27 mouse cellular contexts compared by ENCODE assay signal in genomic region chr19:7566826-7567225, GRCm38 (mm10). TPM values are rescaled to one million over a fixed set of nuclear protein-coding genes. Genes with fewer than 3 reads are reported as not detected.
A peak's percentile ranks its signal among the peaks of the same experiment; 100 is the strongest.
DNase-seq lines count a peak whose midpoint lies in the region; ATAC-seq and TF ChIP-seq lines count a peak whose summit lies in the region.
"Had no signal": no experiment of that assay in that cellular context is flagged by ENCODE, and none has a peak within 500 bp of the region (broad histone marks: within the 10 kb centered on the region; RNA-seq: fewer than 3 reads in every experiment).

No protein-coding gene starts in this region.

- intact Hi-C loops in left cerebral cortex, postnatal 25 days (cut with DNase I), result no loop called here
- intact Hi-C loops in left cerebral cortex, postnatal 4 days (cut with DNase I), result no loop called here

- H3K9ac ChIP-seq in liver, postnatal 0 days (replicated peaks), result no peak overlapping the region
- no peak overlapping the region for H3K9ac ChIP-seq in forebrain, embryonic 14.5 days (ENCODE audit: low read length)
- H3K9ac ChIP-seq: embryonic facial prominence, embryonic 15.5 days; limb, embryonic 15.5 days; midbrain, embryonic 15.5 days had no signal

- H3K27me3 ChIP-seq in liver, postnatal 0 days (ENCODE audit: insufficient read depth, low read length), result no peaks in the 10 kb centered on the region
- no peaks in the 10 kb centered on the region for H3K27me3 ChIP-seq in forebrain, embryonic 14.5 days (replicated peaks; ENCODE audit: control insufficient read depth, insufficient read depth, low read length)
- H3K27me3 ChIP-seq: embryonic facial prominence, embryonic 15.5 days; limb, embryonic 15.5 days; megakaryocyte, embryonic 14.5 days; midbrain, embryonic 15.5 days had no signal

- TF ChIP-seq CTCF in liver, postnatal 0 days (IDR thresholded peaks at IDR 0.05; ENCODE audit: low read depth), result no peak

- peak; percentile 59 for ATAC-seq in frontal cortex, adult (ENCODE audit: low TSS enrichment)
- no peak for ATAC-seq in liver, postnatal 0 days
- no peak for ATAC-seq in granulocyte monocyte progenitor cell, adult 5-6 weeks (replicated peaks; ENCODE audit: poor library complexity, severe bottlenecking)
- no peak for ATAC-seq in forebrain, embryonic 14.5 days
- ATAC-seq: hindbrain, embryonic 16.5 days; intestine, postnatal 0 days; midbrain, embryonic 15.5 days had no signal

- no peak overlapping the region for H3K4me3 ChIP-seq in liver, postnatal 0 days (ENCODE audit: low read depth, low read length)
- H3K4me3 ChIP-seq in forebrain, embryonic 14.5 days (ENCODE audit: low read depth, low read length), result no peak overlapping the region
- H3K4me3 ChIP-seq: embryonic facial prominence, embryonic 15.5 days; forebrain, embryonic 10.5 days; limb, embryonic 15.5 days; megakaryocyte, embryonic 14.5 days; midbrain, embryonic 15.5 days had no signal

- no peak for DNase-seq in frontal cortex, postnatal 10 days (ENCODE audit: low spot score in 2 of 2)
- peak; percentile 32 to 62 for DNase-seq in left cerebral cortex, postnatal 25 days (ENCODE audit: low spot score in 2 of 2)
- DNase-seq in left cerebral cortex, postnatal 4 days, result no peak
- DNase-seq in layer of hippocampus, adult 9-10 months (ENCODE audit: low spot score), result peak; percentile 47
- DNase-seq in liver, postnatal 0 days, result no peak
- no peak for DNase-seq in forebrain, embryonic 14.5 days (ENCODE audit: low spot score)
- DNase-seq: adrenal gland, adult 2 months; cerebellum, adult 11-12 months; heart, postnatal 14 days; lung, postnatal 14 days; spleen, adult 18-20 months had no signal

- H3K4me2 ChIP-seq in liver, postnatal 0 days (ENCODE audit: low read depth, low read length), result no peak overlapping the region
- H3K4me2 ChIP-seq in forebrain, embryonic 14.5 days (ENCODE audit: low read length), result no peak overlapping the region
- H3K4me2 ChIP-seq: embryonic facial prominence, embryonic 15.5 days; limb, embryonic 15.5 days; midbrain, embryonic 15.5 days had no signal

- no peaks in the 10 kb centered on the region for H3K9me3 ChIP-seq in liver, postnatal 0 days (ENCODE audit: low read length)
- H3K9me3 ChIP-seq in forebrain, embryonic 14.5 days (replicated peaks; ENCODE audit: control insufficient read depth, low read length), result no peaks in the 10 kb centered on the region
- H3K9me3 ChIP-seq: embryonic facial prominence, embryonic 15.5 days; forebrain, embryonic 10.5 days; limb, embryonic 15.5 days; megakaryocyte, embryonic 14.5 days; midbrain, embryonic 15.5 days had no signal

- H3K27ac ChIP-seq in liver, postnatal 0 days (ENCODE audit: low read depth), result no peak overlapping the region
- H3K27ac ChIP-seq in forebrain, embryonic 14.5 days (ENCODE audit: low read depth, low read length), result no peak overlapping the region
- H3K27ac ChIP-seq: embryonic facial prominence, embryonic 15.5 days; limb, embryonic 15.5 days; midbrain, embryonic 15.5 days had no signal

- no peaks in the 10 kb centered on the region for H3K36me3 ChIP-seq in liver, postnatal 0 days (replicated peaks; ENCODE audit: insufficient read depth, low read length)
- H3K36me3 ChIP-seq in forebrain, embryonic 14.5 days (ENCODE audit: control insufficient read depth, insufficient read depth, low read length), result no peaks in the 10 kb centered on the region
- H3K36me3 ChIP-seq: embryonic facial prominence, embryonic 15.5 days; forebrain, embryonic 10.5 days; limb, embryonic 15.5 days; midbrain, embryonic 15.5 days had no signal

- 79% methylated on average over 3 of the region's 3 CpGs for WGBS in liver, postnatal 0 days (ENCODE audit: insufficient replicate concordance)
- WGBS in forebrain, embryonic 14.5 days, result 64% methylated on average over 3 of the region's 3 CpGs

- H3K4me1 ChIP-seq in liver, postnatal 0 days (ENCODE audit: insufficient read depth), result no peaks in the 10 kb centered on the region
- no peaks in the 10 kb centered on the region for H3K4me1 ChIP-seq in forebrain, embryonic 14.5 days (ENCODE audit: control insufficient read depth, insufficient read depth, low read length)
- H3K4me1 ChIP-seq: midbrain, embryonic 15.5 days had no signal

- TF ChIP-seq EP300 in liver, postnatal 0 days (IDR thresholded peaks at IDR 0.05; ENCODE audit: low read depth), result no peak

RNA-seq across cellular contexts. Expression of gene Pla2g16, which starts 9.6 kb away (rescaled TPM):
- 10 to 100 TPM; 21.5 to 21.7 TPM for total RNA-seq in left cerebral cortex, postnatal 25 days (2021)
- 1 to 10 TPM; 5.5 to 5.6 TPM for total RNA-seq in left cerebral cortex, postnatal 4 days (2021)
- polyA plus RNA-seq in liver, postnatal 0 days (2015; fragmentation: Nextera tagmentation; extraction: Ambion mirVana), result 16.0 and 18.0 TPM in 2 replicates
- 5.9 and 6.4 TPM in 2 replicates for total RNA-seq in granulocyte monocyte progenitor cell, adult 5-6 weeks (2014; fragmentation: Nextera tagmentation)
- 8.4 and 9.1 TPM in 2 replicates for total RNA-seq in granulocyte monocyte progenitor cell, adult 5-6 weeks (2017)
- 4.6 and 5.5 TPM in 2 replicates for polyA plus RNA-seq in forebrain, embryonic 14.5 days (2014; fragmentation: Nextera tagmentation; extraction: Ambion mirVana)

RNA-seq across cellular contexts. Expression of gene Lgals12, which starts 40.2 kb away (rescaled TPM):
- total RNA-seq in left cerebral cortex, postnatal 25 days (2021), result under 1 TPM; 0.16 to 0.64 TPM
- total RNA-seq in left cerebral cortex, postnatal 4 days (2021), result under 1 TPM; 0.38 to 0.64 TPM
- polyA plus RNA-seq in liver, postnatal 0 days (2015; fragmentation: Nextera tagmentation; extraction: Ambion mirVana), result not detected in 2 replicates
- total RNA-seq in granulocyte monocyte progenitor cell, adult 5-6 weeks (2014; fragmentation: Nextera tagmentation), result not detected in 2 replicates
- not detected in 2 replicates for total RNA-seq in granulocyte monocyte progenitor cell, adult 5-6 weeks (2017)
- 0.14 and 0.20 TPM in 2 replicates for polyA plus RNA-seq in forebrain, embryonic 14.5 days (2014; fragmentation: Nextera tagmentation; extraction: Ambion mirVana)
- total RNA-seq: MEL; neutrophil, adult 5-6 weeks had no signal

RNA-seq across cellular contexts. Expression of gene Hrasls5, which starts 45.5 kb away (rescaled TPM):
- not detected for total RNA-seq in left cerebral cortex, postnatal 25 days (2021)
- total RNA-seq in left cerebral cortex, postnatal 4 days (2021), result not detected
- not detected in 2 replicates for polyA plus RNA-seq in liver, postnatal 0 days (2015; fragmentation: Nextera tagmentation; extraction: Ambion mirVana)
- not detected in 2 replicates for total RNA-seq in granulocyte monocyte progenitor cell, adult 5-6 weeks (2014; fragmentation: Nextera tagmentation)
- not detected in 2 replicates for total RNA-seq in granulocyte monocyte progenitor cell, adult 5-6 weeks (2017)
- polyA plus RNA-seq in forebrain, embryonic 14.5 days (2014; fragmentation: Nextera tagmentation; extraction: Ambion mirVana), result not detected in 2 replicates
- total RNA-seq: gastrocnemius, adult 18-20 months; heart, postnatal 14 days; left cerebral cortex, adult 18-20 months; MEL; neutrophil, adult 5-6 weeks had no signal
- polyA plus RNA-seq: adrenal gland, adult 2 months; forebrain, embryonic 10.5 days; hindbrain, embryonic 16.5 days; intestine, postnatal 0 days; kidney, embryonic 16.5 days; limb, embryonic 15.5 days; liver, embryonic 16.5 days; midbrain, embryonic 15.5 days; stomach, embryonic 14.5 days had no signal

Comparison
In these comparisons a context has a peak if more than half of its experiments do, and no peak if none do; other contexts are left out.
1. DNase-seq: peak in left cerebral cortex, postnatal 25 days (2 of 2) and layer of hippocampus, adult 9-10 months (single experiment); none in frontal cortex, postnatal 10 days (0 of 2), left cerebral cortex, postnatal 4 days (single experiment), liver, postnatal 0 days (single experiment) and forebrain, embryonic 14.5 days (single experiment).